Mouse (Mus musculus): ENCODE measurements around the gene Stt3b.

The Stt3b gene

GRCm38 (mm10) chr9:115317049-115317448 lies 6.8 kb upstream of the Stt3b start:
- no peak for DNase-seq

GRCm38 (mm10) chr9:115314556-115314955 lies 4.3 kb upstream of the Stt3b start:
- no peak for DNase-seq

GRCm38 (mm10) chr9:115313830-115314229 lies 3.6 kb upstream of the Stt3b start:
- DNase-seq: no peak

GRCm38 (mm10) chr9:115311223-115311520 lies 951 bp upstream of the Stt3b start:
- no peak for DNase-seq

GRCm38 (mm10) chr9:115309977-115310345 lies 260 bp downstream of the Stt3b start:
- DNase-seq: no peak

GRCm38 (mm10) chr9:115309381-115309971 lies 745 bp downstream of the Stt3b start:
- DNase-seq: no peak

- DNase-seq: no peak
Measured at GRCm38 (mm10) chr9:115308941-115309380, 1.3 kb downstream of the Stt3b start.

GRCm38 (mm10) chr9:115308401-115308800 lies 1.8 kb downstream of the Stt3b start:
- DNase-seq: no peak

GRCm38 (mm10) chr9:115306202-115306601 lies 4.0 kb downstream of the Stt3b start:
- DNase-seq: no peak

GRCm38 (mm10) chr9:115304149-115304548 lies 6.1 kb downstream of the Stt3b start:
- no peak for DNase-seq

GRCm38 (mm10) chr9:115301593-115301992 lies 8.6 kb downstream of the Stt3b start:
- DNase-seq: no peak

- no peak for DNase-seq
Measured at GRCm38 (mm10) chr9:115301002-115301579, 9.1 kb downstream of the Stt3b start.

GRCm38 (mm10) chr9:115296738-115297137 lies 13.5 kb downstream of the Stt3b start:
- DNase-seq: no peak

GRCm38 (mm10) chr9:115293920-115294594 lies 16.2 kb downstream of the Stt3b start:
- DNase-seq: no peak

- DNase-seq: no peak
Measured at GRCm38 (mm10) chr9:115287774-115288434, 22.3 kb downstream of the Stt3b start.

GRCm38 (mm10) chr9:115284385-115284784 lies 25.8 kb downstream of the Stt3b start:
- DNase-seq: no peak

- no peak for DNase-seq
Measured at GRCm38 (mm10) chr9:115283403-115283802, 26.8 kb downstream of the Stt3b start.

- no peak for DNase-seq
Measured at GRCm38 (mm10) chr9:115278641-115279040, 31.6 kb downstream of the Stt3b start.

- DNase-seq: no peak
Measured at GRCm38 (mm10) chr9:115274806-115275205, 35.4 kb downstream of the Stt3b start.

- DNase-seq: no peak
Measured at GRCm38 (mm10) chr9:115273095-115273649, 37.0 kb downstream of the Stt3b start.

GRCm38 (mm10) chr9:115272451-115272850 lies 37.8 kb downstream of the Stt3b start:
- DNase-seq: peak in 1 of 2 experiments; percentile 26

GRCm38 (mm10) chr9:115271556-115271955 lies 38.7 kb downstream of the Stt3b start:
- DNase-seq: no peak

- DNase-seq: no peak
Measured at GRCm38 (mm10) chr9:115261896-115262295, 48.3 kb downstream of the Stt3b start.

GRCm38 (mm10) chr9:115261456-115261855 lies 48.8 kb downstream of the Stt3b start:
- DNase-seq: no peak
